Mouse (Mus musculus) ES-Bruce4 (cell line): ENCODE measurements around the gene Wbp2.

Experiments used
- CTCF ChIP-seq: IDR thresholded peaks from one replicate; pipeline ENCODE4 v1.8.1; 2011; ENCODE audit warnings: low read depth, low read length
- POLR2A ChIP-seq: IDR thresholded peaks from one replicate; pipeline ENCODE4 v1.8.1; 2011; ENCODE audit warnings: low read length; ENCODE audit not compliant: insufficient read depth

DNA sequence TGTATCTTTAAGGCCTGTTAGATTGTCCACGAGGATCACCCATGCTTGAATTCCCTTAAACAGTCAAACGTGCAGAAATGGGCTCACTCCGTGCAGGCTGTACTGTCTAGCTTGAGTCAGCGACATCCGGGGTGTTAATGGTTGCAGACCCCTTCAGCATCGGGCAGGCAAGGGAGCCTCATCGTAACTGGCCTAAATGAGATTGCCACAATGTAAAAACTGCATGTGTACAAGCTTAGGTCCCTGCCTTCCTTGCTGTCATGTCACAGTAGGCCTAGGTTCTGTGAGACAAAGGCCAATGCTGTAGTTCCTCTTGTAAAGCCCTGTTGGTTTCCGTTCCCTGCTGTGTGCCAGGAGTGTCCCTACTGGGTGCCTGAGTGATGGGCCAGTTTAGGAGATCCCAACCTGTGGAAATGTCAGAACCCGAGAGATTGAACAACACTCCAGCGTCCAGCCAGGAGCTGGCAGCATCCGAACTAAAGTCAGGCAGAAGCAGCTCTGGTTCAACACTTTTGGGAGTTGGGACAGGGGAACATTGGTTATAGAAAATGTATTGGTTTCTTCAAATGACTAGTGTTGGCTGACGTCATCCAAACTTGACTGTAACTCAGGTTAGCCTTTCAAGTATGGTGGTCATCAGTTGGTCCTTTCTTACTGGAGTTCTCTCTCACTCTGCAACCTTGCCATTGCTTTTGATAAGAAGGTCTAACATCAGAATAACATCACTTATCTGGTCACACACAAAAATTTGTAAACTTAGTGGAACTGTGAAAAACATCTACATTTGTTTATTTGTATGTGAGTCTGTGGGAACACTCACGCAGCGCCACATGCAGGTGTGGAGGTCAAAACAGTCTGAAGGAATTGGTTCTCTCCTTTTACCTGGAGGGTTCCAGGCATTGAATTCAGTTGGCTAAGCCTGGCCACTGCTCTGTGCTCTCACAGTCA is 55.6 kb downstream of the Wbp2 start:
- TF ChIP-seq CTCF (no peak), POLR2A (no peak)
